Mouse (Mus musculus) monocyte, adult 2 months (primary cell): Measurements from ENCODE around the gene Gramd1b.

Experiments used
- DNase-seq, 2 experiments: peaks; one replicate each; pipeline ENCODE4 v3.0.0; 2022; ENCODE audit warnings: low spot score in 2 of 2, low read depth in 1 of 2

Gramd1b gene

GRCm38 (mm10) chr9:40426282-40426964 lies 104.8 kb downstream of the Gramd1b start:
- DNase-seq = no peak

- DNase-seq = no peak
Measured at GRCm38 (mm10) chr9:40424874-40425273, 106.3 kb downstream of the Gramd1b start.

- DNase-seq = no peak
Measured at GRCm38 (mm10) chr9:40423427-40423867, 107.7 kb downstream of the Gramd1b start.

- no peak for DNase-seq
Measured at GRCm38 (mm10) chr9:40422368-40423057, 108.7 kb downstream of the Gramd1b start.

- DNase-seq = no peak
Measured at GRCm38 (mm10) chr9:40420652-40421335, 110.4 kb downstream of the Gramd1b start.

GRCm38 (mm10) chr9:40418803-40419202 lies 112.4 kb downstream of the Gramd1b start:
- no peak for DNase-seq

- DNase-seq = no peak
Measured at GRCm38 (mm10) chr9:40416150-40416549, 115.0 kb downstream of the Gramd1b start.

- DNase-seq = peak; percentile 33 to 50
Measured at GRCm38 (mm10) chr9:40414904-40415766, 116.0 kb downstream of the Gramd1b start.

- DNase-seq = peak; percentile 35 to 36
Measured at GRCm38 (mm10) chr9:40414498-40414903, 116.7 kb downstream of the Gramd1b start.

- DNase-seq = no peak
Measured at GRCm38 (mm10) chr9:40413601-40414000, 117.6 kb downstream of the Gramd1b start.

GRCm38 (mm10) chr9:40412931-40413330 lies 118.3 kb downstream of the Gramd1b start:
- no peak for DNase-seq

- no peak for DNase-seq
Measured at GRCm38 (mm10) chr9:40412246-40412645, 118.9 kb downstream of the Gramd1b start.

- no peak for DNase-seq
Measured at GRCm38 (mm10) chr9:40410895-40411294, 120.3 kb downstream of the Gramd1b start.

GRCm38 (mm10) chr9:40409071-40409470 lies 122.1 kb downstream of the Gramd1b start:
- DNase-seq = no peak

- no peak for DNase-seq
Measured at GRCm38 (mm10) chr9:40408415-40408814, 122.8 kb downstream of the Gramd1b start.

- DNase-seq = no peak
Measured at GRCm38 (mm10) chr9:40407876-40408275, 123.3 kb downstream of the Gramd1b start.

- DNase-seq = no peak
Measured at GRCm38 (mm10) chr9:40405804-40406203, 125.4 kb downstream of the Gramd1b start.

GRCm38 (mm10) chr9:40405263-40405662 lies 125.9 kb downstream of the Gramd1b start:
- DNase-seq = no peak

- no peak for DNase-seq
Measured at GRCm38 (mm10) chr9:40404637-40405036, 126.5 kb downstream of the Gramd1b start.

GRCm38 (mm10) chr9:40403750-40404149 lies 127.4 kb downstream of the Gramd1b start:
- no peak for DNase-seq

GRCm38 (mm10) chr9:40401818-40402217 lies 129.4 kb downstream of the Gramd1b start:
- DNase-seq = no peak
